Mouse (Mus musculus): ENCODE measurements around the gene Lrrc17. TPM values are rescaled to one million over a fixed set of nuclear protein-coding genes. Genes with fewer than 3 reads are reported as not detected.

Lrrc17 gene
- 10 to 100 TPM; 19.8 to 20.2 TPM for total RNA-seq (2021)
- long read RNA-seq, experiment 1, transcript Lrrc17-201 (4 exons, 2,154 nt): major isoform, 13 of 15 reads
- long read RNA-seq, experiment 1, partial matches to known transcripts: 2 of 15 reads
- long read RNA-seq, experiment 1, other reads (novel, unspliced or antisense): 0 of 15 reads
- long read RNA-seq, experiment 2, transcript Lrrc17-201 (4 exons, 2,154 nt): major isoform, 18 of 19 reads
- long read RNA-seq, experiment 2, partial matches to known transcripts: 1 of 19 reads
- long read RNA-seq, experiment 2, other reads (novel, unspliced or antisense): 0 of 19 reads

DNA sequence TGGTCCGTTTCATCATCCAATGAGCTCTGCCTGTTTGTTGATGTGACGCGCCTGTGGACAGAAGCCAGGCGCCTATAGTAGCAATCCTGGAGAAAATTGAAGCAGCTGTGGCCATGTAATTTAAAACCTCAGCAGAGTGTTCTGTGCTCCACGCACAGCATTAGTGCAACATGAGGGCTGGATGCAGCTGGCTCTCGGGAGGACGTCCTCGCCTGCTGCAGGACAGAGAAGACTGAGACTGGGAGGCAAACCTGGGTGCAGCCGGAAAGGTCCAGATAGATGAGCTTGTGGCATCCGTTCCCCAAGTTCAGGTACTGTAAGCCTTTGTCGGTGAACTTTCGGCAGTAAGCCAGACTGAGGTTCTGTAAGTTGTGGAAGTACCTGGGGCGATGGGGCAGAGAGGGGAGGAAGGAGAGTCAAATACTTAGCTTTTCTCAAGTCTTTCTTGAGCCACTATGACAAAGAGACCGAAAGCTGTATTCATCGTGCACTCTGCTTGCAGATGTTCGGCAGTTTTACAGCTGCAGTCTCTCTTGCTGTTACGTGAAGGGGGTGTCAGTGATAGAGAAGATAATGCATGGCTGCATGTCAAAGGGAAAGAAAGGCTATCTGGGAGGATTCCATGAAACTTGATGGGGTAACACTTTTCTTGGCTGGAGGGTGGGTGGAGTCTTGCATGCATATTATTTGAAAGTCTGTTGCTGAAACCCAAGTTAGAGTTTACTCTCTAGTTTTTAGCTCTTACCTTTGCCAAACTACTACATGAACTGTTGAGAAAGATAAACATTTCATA is at the start of gene Lrrc17:
TSS of gene Lrrc17 (plus strand) at position 151 of the 793 bp plus-strand sequence.
- no peak for DNase-seq (ENCODE audit: low spot score in 2 of 2)

DNA sequence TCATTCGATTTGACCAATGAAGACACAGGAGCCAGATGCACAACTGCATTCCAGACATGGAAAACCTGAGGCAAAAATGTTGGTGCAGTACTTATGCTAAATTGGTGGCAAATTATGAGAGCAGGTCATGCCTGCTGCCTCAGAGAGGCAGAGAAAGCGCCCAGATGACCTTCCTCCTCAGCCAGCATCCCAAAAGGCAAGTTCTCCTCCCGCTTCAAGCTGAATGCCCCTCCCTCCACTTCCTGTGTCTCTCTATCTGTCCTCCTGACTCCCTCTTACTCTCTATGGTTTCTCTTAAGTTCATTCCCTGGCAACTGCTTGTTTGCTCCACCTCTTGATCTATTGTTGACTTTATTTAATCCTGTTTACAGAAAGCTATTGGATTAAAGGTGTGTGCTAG is 48.6 kb upstream of the Lrrc17 start:
- no peak for DNase-seq (ENCODE audit: low spot score in 2 of 2)

DNA sequence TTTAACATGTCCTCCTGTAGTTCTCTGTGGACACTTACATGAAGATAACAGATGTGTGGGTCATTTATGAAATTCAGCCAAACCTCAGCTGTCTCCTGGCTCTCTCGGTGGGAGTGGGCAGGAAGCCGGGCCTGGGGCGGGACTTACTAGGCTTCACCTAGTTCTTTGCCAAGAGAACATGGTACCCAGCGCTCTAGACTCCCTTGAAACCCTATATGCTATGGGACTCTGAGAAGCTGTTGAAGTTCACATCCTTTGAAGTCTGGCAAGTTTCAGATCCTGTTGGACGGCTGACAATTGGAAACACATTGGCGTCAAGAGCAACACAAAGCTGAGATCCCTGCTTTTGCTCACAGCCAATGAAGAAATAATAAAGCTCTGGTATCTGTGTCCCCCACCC is 47.0 kb upstream of the Lrrc17 start:
- no peak for DNase-seq (ENCODE audit: low spot score in 2 of 2)

DNA sequence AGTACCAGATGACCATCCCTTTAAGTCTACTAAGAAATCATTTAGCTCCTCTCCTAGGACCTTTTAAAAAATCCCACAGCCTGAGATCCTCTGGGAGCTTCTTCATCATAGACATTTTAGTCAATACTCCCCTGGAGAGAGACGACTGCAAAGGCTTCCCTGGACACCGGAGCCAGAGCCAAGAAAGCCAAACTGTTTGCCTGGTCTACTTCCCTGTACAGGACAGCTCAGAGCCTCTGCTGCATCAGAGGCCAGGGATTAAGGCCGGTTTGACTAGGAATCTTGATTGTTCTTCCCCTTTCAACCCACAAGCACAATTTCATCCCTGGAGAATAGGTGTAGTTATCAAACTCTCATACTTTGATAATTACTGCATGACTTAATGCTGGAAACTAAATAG is 46.5 kb upstream of the Lrrc17 start:
- DNase-seq (ENCODE audit: low spot score in 2 of 2): no peak

DNA sequence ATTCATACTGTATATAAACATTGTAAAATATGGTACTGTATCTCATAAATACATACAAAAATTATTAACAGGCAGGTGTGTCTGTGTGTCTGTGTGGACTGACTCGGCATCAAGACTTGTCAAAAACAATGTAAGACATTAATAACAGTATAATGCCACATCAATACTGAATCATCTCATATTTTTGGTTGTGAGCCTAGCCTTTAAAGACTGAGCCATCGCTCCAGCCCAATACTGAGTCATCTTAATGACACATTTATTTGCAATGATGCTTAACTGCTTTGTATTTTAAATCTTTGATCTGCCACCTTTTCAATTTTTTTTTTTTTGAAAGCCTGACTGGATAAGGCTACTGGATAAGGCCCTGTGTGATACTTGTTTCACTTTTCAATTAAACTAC is 44.9 kb upstream of the Lrrc17 start:
- no peak for DNase-seq (ENCODE audit: low spot score in 2 of 2)

DNA sequence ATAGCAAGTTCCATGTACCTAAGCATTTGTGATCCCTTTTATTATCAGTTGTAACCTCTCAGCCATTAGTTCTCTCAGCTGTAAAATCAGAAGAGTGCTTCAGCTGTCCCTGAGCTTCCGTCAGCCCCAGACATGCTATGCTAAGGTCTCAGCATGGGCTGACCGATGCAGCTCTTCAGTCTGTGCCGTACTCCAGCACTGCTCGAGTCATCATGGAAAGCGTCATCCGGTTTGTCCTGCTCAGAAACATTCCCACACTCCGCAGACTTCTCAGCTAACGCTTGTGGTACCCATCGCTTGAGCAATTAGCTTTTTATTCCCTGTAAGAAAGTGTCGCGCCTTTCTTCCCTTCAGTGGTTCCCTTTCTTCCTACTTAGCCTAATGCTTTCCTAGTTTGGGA is 44.4 kb upstream of the Lrrc17 start:
- no peak for DNase-seq (ENCODE audit: low spot score in 2 of 2)

DNA sequence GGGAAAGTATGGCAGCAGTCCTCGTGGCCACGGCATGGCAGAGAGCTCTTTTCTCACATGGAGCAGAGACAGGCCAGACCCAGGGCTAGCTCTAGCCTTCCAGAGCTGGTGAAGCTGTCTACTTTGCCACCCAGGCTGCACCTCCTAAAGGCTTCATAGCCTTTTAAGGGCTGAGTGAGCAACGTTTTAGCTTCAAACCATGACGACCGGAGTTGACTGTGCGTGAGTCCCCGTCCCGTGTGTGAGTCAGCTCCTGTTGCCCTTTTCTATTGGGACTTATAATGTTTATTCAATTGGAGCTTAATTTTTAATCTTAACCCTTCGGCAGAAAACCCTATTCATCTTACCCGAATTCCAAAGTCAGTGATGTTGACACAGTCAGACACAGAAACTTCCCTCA is 43.2 kb upstream of the Lrrc17 start:
- DNase-seq (ENCODE audit: low spot score in 2 of 2): no peak

DNA sequence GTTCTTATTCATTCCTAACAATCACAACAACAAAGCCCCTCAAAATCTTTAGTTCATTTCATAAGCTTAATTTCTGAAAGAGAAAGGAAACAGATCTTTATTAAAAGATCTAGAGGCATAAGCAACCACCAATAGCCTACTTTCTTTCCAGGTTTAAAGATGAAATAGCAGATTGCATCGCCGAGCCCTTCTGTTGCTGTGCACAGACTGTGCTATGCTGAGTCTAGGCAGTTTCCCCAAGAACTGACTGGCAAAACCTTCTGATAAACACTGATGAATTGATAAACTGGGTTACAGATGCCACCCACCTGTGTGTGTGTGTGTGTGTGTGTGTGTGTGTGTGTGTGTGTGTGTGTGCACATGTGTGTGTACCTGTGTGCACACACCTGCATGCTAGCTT is 42.4 kb upstream of the Lrrc17 start:
- DNase-seq (ENCODE audit: low spot score in 2 of 2): no peak

DNA sequence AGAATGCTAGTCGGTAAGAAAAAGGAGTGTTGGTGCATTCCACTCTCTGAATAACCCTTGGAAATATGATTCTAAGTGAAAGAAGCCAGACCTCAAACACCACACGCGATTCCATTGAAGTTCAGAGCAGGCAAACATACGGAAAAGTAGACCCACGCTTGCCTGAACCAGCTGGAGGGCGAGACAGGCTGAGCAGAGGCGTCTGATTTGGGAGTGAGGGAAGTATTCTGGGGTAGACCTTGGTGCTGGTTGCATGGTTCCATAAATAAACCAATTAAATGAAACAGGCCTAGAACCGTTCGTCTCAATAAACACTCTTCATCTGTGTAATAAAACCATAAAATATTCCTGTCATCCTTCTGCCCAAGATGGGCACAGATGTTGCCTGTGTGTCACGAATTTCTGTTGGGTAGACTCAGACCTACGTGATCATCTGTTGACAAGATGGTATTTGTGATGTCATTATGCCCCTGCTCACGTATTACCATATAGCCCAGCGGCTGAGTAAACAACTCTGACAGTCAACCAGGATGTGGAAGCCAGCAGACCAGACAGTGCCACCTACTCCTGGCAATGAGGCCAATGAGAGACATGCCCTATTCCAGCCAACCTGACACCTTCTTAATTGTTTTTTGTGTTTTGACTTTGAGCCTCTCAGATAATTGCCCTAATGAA is 40.3 kb upstream of the Lrrc17 start:
- DNase-seq (ENCODE audit: low spot score in 2 of 2): no peak

DNA sequence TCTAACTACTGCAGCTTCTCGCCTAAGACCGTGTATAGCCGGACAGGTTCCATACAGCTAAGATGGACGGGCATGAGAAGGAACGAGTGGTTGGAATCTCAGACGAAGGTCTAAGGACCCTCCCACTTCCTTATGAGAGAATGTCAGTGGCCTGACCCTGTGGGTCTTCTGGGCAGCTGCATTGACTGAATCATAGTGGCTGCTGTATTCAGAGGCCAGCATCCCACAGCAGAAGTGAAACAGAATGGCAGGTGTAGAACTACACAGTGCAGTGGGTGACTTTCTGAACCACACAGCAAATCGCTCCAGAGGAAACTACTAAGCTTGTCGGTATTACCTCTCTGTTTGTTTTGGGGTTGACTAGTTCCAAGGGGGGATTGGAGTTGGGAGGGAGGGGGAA is 38.2 kb upstream of the Lrrc17 start:
- DNase-seq (ENCODE audit: low spot score in 2 of 2): no peak

DNA sequence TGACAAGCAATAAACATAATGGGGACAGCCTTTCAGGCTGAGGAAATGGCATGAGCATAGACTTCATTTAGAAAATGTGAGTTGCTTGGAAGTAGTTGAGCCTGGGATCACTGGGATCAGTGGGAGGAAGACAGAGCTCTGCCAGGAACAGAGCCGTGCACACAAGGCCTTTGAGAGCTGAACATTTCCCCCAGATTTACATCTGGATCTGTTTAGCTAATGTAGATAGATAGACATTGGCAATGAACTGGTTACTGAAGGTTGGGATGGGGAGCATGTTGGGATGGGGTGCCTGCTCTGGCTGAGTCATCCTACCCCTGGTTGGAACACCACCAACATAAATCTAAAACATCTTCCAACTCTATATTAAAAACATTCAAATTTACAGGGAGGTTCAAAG is 36.5 kb upstream of the Lrrc17 start:
- no peak for DNase-seq (ENCODE audit: low spot score in 2 of 2)

DNA sequence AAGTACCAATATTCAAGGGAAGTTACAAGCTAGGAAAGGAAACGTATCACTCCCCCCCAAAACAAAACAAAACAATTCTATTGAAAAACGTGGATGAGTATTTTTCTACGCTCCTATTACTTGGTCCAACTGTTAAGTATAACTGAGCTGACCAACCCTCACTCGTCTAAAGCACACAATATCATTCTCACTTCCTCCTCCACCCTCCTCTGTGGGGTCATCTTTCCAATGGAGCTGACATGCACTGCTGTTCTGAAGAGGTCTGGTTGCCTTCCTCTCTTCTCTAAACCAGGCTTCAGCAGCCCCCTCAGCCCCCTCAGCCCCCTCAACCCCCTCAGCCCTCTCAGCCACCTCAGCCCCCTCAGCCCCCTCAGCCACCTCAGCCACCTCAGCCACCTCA is 33.6 kb upstream of the Lrrc17 start:
- DNase-seq (ENCODE audit: low spot score in 2 of 2): no peak

DNA sequence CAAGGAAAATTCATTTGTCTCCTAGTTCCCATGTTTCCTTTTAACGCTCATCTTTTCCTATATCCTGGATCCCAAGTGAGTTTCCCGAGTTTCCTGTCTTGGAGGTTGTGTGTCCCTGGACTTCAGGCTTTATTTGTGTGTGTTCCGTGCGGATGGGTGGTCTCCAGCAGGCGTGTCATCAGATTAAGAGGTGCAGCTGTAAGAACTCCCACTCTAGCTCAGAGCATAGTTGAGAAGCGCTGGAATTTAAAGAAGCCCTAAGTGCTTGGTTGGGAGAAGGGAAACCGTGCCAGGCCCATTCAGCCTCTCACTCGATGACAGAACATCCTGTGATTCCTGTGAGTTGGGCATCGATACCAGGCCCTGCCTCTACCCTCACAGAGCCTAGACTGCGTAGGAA is 30.0 kb upstream of the Lrrc17 start:
- DNase-seq (ENCODE audit: low spot score in 2 of 2): no peak

DNA sequence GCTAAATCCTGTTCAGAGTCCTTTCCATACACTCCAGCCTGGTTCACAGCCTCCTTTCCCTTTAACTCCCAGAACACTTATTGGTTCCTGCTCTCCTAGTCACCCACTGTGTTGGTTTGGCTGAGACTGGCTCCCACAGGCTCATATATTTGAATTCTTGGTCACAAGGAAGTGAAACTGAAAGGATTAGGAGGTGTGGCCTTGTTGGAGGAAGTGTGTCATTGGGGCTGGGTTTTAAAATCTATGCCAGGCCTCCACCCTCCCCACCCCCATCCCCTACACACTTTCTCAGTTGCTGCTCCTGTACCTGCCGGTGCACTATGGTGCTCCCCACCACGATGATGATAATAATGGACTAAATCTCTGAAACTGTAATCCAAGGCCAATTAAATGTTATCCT is 25.8 kb upstream of the Lrrc17 start:
- no peak for DNase-seq (ENCODE audit: low spot score in 2 of 2)

DNA sequence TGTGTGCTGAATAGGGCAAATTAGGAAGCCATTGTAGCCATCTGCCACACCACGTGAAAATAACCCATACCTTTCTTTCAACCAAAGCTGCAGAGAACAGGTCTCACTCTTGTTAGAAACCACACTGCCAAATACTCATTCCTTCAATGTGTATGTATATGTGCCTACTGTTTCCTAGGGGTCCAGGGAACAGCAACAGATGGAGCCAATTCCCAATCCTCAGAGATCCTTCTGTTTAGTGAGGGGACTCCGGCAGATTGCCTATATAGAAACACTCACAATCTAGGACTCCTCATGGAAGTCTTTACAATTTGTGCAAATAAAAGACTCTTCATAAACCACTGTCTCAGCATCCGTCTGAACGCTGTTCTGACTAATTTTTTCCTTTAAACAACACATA is 25.2 kb upstream of the Lrrc17 start:
- no peak for DNase-seq (ENCODE audit: low spot score in 2 of 2)

DNA sequence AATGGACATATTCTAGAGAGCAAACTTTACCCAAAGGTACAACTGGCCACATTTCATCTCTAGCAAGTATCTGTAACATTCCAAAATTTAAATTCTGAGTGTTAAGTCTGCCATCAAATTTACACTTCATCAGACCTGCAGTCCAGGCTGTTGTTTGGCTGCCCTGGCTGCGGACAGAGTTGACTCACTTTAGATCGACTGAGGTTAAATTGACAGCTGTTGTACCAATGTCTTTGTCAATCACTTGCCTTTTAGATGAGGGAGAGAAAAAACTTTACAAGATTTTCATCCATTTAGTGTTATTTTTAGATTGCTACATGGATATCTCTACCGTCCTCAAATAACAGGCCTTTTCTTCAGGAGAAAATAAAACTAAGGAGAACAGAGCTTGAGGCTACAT is 24.2 kb upstream of the Lrrc17 start:
- no peak for DNase-seq (ENCODE audit: low spot score in 2 of 2)

DNA sequence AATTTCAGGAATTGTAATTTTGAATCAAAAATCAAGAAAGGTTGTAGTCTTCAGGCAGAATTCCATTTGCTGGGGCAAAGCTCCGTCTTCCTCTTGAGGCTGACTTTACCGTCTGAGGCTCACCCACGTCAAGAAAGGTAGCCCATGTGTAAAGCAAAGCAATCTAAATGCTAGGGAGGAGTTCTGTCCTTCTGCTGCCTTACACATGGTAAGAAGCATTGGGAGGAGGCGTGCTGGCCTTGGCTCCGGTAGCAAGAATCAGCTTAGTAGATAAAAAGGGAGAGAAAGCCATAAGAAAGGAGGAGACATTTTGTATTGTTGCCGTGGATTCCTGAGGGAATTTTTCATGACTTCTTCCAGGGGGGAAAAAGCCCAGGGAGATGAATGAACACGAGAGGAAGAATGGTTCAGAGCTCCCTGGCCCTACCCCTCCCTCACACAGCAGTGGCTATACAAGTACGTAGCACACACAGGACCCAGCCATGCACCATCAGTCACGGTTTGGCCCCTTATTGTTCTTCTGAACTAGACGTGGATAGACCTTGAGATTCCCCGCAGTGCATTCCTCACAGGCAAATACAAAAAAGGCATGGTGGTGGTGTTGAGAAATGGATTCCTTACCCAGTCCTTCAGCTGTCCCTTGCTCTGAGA is 16.4 kb upstream of the Lrrc17 start:
- DNase-seq (ENCODE audit: low spot score in 2 of 2): no peak

DNA sequence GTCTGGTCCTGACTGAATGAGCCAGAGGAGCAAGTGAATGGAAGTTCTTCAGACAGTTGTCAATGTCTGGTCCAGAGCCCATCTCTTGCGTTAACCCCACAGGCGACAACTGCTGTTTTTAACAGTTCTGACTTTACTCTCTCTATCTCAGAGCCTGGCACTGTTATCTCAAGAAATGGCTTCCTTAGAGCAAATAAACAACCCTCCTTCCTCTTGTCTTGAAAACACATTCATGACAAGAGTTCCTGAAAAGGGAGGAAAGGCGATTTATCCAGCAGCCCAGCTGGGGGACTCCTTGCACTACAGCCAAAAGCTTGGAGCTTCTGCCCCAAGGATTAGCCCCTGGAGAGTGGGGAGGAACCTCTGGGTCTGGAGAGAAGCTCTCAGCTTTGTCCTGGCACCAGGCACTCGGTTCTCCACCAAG is 15.9 kb upstream of the Lrrc17 start:
- DNase-seq (ENCODE audit: low spot score in 2 of 2): no peak

DNA sequence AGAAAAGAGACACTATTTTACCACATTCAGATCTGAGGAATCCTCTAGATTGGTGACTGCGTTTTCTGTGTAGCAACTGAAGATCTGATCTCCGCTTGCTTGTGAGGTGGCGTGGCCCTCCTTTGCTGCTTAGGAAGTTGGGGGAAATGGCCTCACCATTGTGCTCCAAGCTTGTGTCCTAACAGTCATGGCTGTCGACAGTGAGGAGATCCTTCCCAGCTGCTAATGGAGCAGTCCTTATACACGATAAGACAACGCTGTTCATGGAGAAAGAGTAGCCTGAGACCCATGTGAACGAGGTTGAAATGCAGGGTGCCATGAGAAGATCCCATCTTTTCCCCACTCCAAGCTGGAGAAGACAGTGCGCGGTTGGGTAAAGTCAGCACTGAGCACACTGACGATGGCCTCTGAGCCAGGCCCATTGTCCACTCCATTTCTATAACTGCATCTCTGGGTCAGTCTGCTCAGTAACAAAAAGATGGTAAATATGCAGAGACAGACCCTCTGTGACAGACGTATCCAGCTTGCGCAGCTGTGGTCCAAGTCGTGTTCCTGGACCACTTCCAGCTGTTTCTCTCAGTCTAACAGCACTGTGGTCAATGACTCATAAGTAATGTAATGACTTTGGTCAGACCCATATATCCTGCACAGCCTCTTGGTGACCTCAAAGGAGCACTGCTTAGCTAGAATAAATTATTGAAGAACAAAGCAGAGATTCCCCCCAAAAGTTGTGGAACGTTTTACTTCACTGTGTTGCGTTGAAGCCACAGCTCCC is 15.1 kb upstream of the Lrrc17 start:
- DNase-seq (ENCODE audit: low spot score in 2 of 2): no peak

DNA sequence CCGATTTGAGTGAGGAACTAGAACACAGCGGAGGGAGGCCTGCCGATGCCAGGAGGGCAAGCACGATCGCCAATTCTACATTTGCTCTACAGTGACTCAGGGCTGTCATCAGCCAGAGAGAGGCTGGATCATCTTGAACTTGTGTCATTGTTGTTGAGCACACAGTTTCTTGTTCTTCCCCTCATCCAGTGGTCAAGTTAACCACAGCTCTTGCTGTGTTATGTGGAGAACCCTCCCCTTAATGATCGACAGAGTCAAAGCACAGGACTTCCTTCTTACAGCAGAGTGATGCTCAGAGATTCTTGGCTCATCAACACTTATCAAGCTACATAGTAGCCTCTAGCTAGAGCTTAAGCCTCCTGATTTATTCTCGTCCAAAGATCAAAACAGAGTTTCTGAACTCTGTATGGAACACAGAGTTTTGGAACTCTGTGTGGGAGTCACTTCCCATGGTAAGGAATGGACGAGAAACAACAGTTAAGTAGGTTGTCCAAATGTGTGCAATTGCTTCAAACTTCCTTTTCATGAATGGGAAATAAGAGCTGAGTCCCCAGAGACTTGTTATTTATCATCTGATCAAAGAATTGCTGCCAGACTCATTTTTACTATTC is 14.1 kb upstream of the Lrrc17 start:
- no peak for DNase-seq (ENCODE audit: low spot score in 2 of 2)

DNA sequence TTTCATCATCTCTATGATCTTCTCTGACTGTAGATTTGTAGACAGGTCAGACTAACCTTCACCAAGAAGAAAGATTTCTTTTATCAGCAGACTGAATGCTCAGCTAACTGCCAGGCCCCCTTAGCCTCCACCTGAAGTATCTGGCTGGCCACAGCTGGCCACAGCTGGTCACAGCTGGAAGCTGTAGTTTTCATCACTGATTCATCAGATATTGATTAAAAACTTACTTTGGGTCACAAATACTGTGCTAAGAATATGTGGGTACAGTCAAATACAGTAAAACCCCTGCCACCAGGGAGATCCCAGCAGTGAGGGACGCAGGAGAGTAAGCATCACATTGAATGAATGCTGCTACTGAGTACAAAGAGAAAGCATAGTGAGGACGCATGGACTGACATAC is 11.2 kb upstream of the Lrrc17 start:
- no peak for DNase-seq (ENCODE audit: low spot score in 2 of 2)

Measured in adrenal gland, postnatal 4 days (tissue).